Mouse (Mus musculus) forebrain, embryonic 10.5 days (tissue): ENCODE measurements at regions not wholly inside any gene's neighbourhood (a gene's known extent, or its start where the extent isn't known, plus 50 kb on each side); places are given as distances from the start of the nearest gene placed in this dataset.

Experiments used
- DNase-seq: peaks from one replicate; pipeline ENCODE4 v3.0.0-alpha.2; 2017; ENCODE audit warnings: low spot score; ENCODE audit errors: extremely low spot score
- H3K27ac ChIP-seq: fragments of 300-500 bp; sonication (generic); 2 replicates; pipeline ENCODE4 v1.5.1; 2016; ENCODE audit warnings: mild to moderate bottlenecking
- H3K27me3 ChIP-seq: fragments of 300-500 bp; sonication (generic); 2 replicates; pipeline ENCODE4 v1.6.1; 2016; ENCODE audit warnings: mild to moderate bottlenecking; ENCODE audit not compliant: poor library complexity, severe bottlenecking
- H3K36me3 ChIP-seq: fragments of 300-500 bp; sonication (generic); replicated peaks from 2 replicates; pipeline ENCODE4 v1.6.1; 2016; ENCODE audit warnings: mild to moderate bottlenecking, moderate library complexity
- H3K4me1 ChIP-seq: fragments of 300-500 bp; sonication (generic); 2 replicates; pipeline ENCODE4 v1.6.1; 2016
- H3K4me3 ChIP-seq: fragments of 300-500 bp; sonication (generic); 2 replicates; pipeline ENCODE4 v1.5.1; 2016; ENCODE audit warnings: mild to moderate bottlenecking, moderate library complexity
- H3K9me3 ChIP-seq: fragments of 300-500 bp; sonication (generic); 2 replicates; pipeline ENCODE4 v1.6.1; 2016; ENCODE audit warnings: mild to moderate bottlenecking, moderate library complexity
- WGBS: fragments of 180-500 bp; shearing (Covaris S2); methylation state at CpG from one replicate; pipeline ENCODE4 v1.1.7; 2016; 5-methylcytosine and 5-hydroxymethylcytosine counted together

DNA sequence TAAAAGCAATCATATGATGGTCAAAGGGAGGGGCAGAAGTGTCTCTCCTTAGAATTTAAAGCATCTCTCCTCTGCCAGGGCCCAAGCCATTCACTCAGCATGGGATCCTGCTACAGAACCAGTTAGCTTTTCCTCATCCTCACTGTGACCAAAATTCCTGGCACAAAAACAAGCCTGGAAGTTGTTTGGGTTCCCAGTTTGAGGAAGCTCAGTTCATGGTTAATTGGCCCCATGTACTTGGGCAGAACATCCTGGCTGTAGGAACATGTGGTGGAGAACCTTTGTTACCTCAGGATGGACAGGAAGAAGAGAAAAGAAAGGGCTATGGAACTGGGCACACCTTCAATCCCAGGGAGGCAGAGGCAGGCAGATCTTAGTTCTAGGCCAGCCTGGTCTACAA lies 52.4 kb upstream of the Mfge8 start:
- Histone ChIP-seq H3K4me3 (no peak overlapping the region), H3K27ac (no peak overlapping the region), H3K27me3 (no peaks in the 10 kb centered on the region), H3K4me1 (no peaks in the 10 kb centered on the region), H3K9me3 (no peaks in the 10 kb centered on the region), H3K36me3 (no peaks in the 10 kb centered on the region)
- DNase-seq: no peak

DNA sequence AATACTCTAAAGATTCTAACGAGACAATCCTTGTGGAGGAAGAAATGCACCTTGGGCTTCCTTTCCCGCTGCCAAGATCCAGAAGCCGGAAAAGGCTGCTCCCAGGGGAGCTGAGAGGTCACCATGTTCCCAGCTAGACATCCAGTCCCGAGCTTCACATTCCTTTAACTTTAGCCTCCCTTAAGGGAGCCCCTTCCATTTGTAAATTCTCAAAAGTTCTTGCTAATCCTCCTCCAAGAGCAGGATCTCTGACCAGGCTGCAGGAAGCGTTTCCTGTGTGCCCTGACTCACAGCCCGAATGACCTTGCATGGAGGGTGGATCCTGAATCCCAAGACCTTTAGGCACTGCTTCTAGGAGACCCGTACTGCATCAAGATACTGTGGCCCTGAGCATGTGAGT lies 53.5 kb upstream of the Mfge8 start:
- H3K27ac ChIP-seq: no peak overlapping the region
- no peak overlapping the region for H3K4me3 ChIP-seq
- H3K36me3 ChIP-seq: no peaks in the 10 kb centered on the region
- H3K9me3 ChIP-seq: no peaks in the 10 kb centered on the region
- no peaks in the 10 kb centered on the region for H3K27me3 ChIP-seq
- peaks cover 4% of the 10 kb centered on the region; the same call in 1 of the 2 replicates for H3K4me1 ChIP-seq
- no peak for DNase-seq
- WGBS: 78% methylated on average over 7 of the region's 7 CpGs

DNA sequence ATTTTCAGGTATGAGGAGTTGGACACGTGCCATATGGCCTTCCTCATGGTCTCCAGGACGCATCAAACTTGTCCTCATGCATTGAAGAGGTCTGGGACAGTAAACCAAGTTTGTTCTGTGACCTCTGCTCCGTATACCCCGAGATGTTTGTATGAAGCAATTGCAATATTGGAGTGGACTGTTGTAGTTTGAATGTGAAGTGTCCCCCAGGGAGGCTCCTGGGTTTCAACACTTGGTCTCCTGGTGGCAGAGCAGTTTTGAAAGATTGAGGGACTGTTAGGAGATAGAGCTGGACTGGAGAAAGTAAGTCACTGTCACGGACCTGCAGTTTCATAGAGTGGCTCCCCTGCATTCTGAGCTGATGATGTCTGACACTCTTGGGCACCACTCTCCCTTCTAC lies 54.6 kb upstream of the Mfge8 start:
- H3K9me3 ChIP-seq: no peaks in the 10 kb centered on the region

DNA sequence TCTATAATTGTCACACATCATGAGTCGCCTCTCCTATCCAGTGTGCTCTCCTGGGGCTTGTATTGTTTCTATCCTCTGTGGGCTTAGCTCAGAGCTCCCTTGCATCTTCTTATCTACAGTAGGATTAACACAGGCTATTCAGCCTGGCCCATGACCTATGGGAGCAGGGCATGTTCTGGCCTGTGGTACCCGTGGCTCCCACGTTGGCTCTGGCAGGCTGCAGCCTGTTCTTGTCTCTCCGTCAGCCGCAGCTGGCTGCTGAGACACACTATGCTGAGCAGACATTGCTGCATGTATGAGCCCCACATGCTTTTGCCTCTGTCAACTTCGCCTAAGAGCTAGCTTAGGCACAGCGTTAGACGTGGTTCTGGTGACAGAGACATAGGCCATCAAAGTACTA lies 58.3 kb upstream of the Mfge8 start:
- 61% methylated on average over 8 of the region's 8 CpGs for WGBS
- H3K36me3 ChIP-seq: no peaks in the 10 kb centered on the region
- H3K27me3 ChIP-seq: no peaks in the 10 kb centered on the region
- DNase-seq: no peak
- no peaks in the 10 kb centered on the region for H3K9me3 ChIP-seq
- peaks cover 15% of the 10 kb centered on the region for H3K4me1 ChIP-seq
- H3K4me3 ChIP-seq: no peak overlapping the region
- 0 out of 2 replicates have a peak overlapping the region, but pooled peaks have one; percentile 2 for H3K27ac ChIP-seq

More for the DNA sequence above, 54.6 kb upstream of the Mfge8 start:
- no peak overlapping the region for H3K4me3 ChIP-seq
- WGBS: 88% methylated on average over 5 of the region's 5 CpGs
- H3K4me1 ChIP-seq: peaks cover 4% of the 10 kb centered on the region; the same call in 1 of the 2 replicates
- no peak overlapping the region for H3K27ac ChIP-seq
- no peaks in the 10 kb centered on the region for H3K27me3 ChIP-seq
- H3K36me3 ChIP-seq: no peaks in the 10 kb centered on the region
- DNase-seq: no peak

DNA sequence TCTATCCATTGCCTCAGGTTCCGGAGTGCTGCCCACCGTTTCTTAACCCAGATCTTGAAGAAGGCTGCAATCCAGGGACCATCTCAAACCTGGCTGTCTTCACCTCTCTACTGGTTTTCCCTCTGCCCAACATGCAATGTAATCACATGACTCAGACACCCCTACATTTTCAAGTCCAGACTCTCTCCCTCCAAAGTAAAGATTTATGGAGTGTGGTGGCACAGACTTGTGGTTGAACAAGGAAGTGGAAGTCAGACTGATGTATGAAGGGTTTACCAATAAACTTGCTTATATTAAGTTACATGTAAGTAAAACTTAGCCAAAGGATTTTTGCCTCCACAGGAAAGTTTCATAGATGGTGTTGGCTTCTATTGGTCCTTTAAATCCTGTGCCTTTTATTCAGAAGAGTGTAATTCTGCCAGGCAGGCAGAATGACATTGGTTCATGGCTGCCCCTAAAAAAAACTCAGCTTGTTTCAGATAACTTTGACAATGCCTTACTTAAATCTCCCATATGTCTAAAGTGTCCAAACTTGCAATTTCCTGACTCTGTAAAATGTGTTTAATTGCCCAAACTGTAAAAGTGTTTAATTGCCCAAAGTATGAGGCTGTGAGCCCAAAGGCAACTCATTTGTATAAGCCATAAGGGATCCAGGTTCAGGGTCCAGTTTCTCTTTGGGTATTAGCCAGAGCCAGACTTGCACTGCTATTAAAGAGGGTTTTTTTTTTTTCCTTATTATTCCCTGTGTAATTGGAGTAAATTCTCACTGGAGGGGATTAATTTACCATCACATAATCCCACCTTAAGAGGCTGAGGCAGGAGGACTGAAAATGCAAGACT lies 61.7 kb upstream of the Mfge8 start:
- H3K4me3 ChIP-seq: no peak overlapping the region
- DNase-seq: no peak
- WGBS: 98% methylated on average over 2 of the region's 2 CpGs
- peaks cover 15% of the 10 kb centered on the region for H3K4me1 ChIP-seq
- no peaks in the 10 kb centered on the region for H3K9me3 ChIP-seq
- no peak overlapping the region for H3K27ac ChIP-seq
- no peaks in the 10 kb centered on the region for H3K36me3 ChIP-seq
- H3K27me3 ChIP-seq: no peaks in the 10 kb centered on the region

DNA sequence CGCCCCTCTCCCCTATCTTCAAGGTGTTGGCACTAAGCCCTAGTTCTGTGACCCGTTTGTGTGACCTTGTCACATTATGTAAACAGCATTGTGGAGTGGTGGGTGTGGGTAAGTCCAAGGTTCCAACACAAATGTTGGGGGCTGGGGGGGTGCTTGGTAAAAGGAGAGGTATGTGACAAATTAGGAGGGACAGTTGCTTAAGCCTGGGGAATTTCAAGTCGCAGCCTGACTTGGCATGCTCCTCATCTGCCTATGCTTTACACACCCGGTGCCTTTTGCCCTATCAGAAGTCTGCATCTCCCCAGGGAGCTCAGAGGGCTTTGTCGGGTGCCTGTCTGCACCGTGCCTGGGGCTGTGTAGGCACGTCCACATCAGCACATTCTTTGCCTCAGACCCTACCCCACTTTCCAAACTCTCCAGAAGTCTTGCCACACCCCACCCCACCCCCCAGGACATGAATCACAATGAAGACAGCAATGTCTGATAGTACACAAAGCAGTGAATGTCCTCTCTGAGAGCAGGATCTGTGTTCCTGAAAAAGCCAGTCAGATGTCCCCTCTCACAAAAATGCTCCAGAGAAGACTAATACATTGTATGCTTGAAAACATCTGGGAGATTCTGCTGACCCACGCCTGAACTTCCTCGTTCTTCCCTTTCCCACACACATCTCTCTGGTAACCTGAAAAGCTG lies 61.6 kb upstream of the Abhd2 start:
- Histone ChIP-seq H3K4me3 (no peak overlapping the region), H3K36me3 (no peaks in the 10 kb centered on the region), H3K9me3 (peaks cover 3% of the 10 kb centered on the region; the same call in 1 of the 2 replicates), H3K4me1 (peaks cover 15% of the 10 kb centered on the region), H3K27me3 (no peaks in the 10 kb centered on the region), H3K27ac (no peak overlapping the region)
- WGBS: 34% methylated on average over 9 of the region's 9 CpGs
- DNase-seq: no peak

DNA sequence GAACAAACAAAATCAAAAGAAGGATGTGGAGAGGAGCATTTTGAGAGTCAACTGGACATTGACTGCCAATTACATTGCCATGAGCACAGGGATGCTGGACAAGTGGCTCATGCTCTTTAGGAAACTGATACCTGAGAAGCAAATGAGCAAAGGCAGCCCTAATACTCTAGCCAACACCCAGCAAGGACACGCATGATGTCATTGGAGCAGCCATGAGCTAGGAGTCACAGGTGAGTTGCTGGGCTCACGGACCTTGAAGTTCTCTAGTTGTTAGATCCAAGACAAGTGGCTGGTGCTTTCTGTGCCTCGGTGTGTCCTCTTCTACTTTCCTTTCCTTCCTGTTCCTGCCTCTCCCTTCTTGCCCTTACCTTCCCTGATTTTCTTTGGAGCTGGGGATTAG lies 60.8 kb upstream of the Abhd2 start:
- WGBS: 88% methylated on average over 3 of the region's 3 CpGs
- no peak overlapping the region for H3K27ac ChIP-seq
- no peak for DNase-seq

DNA sequence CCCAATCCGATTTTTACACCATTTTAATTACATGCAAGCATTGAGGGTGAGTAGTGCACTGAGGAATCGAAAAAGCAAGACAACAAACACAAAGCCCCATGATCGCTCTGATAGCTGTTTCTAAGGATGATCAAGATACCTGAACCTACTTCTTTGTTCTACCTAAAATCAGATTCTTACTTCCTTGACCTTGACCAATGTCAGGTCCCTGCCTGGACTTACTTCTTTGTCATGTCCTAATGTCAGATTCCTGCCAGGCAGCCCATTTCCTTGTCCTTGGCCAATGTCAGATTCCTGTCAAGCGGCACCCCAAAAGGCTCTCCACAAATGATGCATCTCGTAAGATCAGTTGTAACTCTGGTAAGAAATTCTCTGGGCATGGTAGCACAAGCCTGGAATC lies 58.0 kb upstream of the Abhd2 start:
- WGBS: 88% methylated on average over 5 of the region's 5 CpGs
- no peak overlapping the region for H3K27ac ChIP-seq
- no peak for DNase-seq
- H3K4me1 ChIP-seq: peaks cover 11% of the 10 kb centered on the region
- no peak overlapping the region for H3K4me3 ChIP-seq
- no peaks in the 10 kb centered on the region for H3K36me3 ChIP-seq
- H3K9me3 ChIP-seq: peaks cover 9% of the 10 kb centered on the region; the same call in 1 of the 2 replicates
- H3K27me3 ChIP-seq: no peaks in the 10 kb centered on the region

More for the DNA sequence above, 60.8 kb upstream of the Abhd2 start:
- H3K36me3 ChIP-seq: no peaks in the 10 kb centered on the region
- H3K4me1 ChIP-seq: peaks cover 12% of the 10 kb centered on the region
- no peak overlapping the region for H3K4me3 ChIP-seq
- no peaks in the 10 kb centered on the region for H3K27me3 ChIP-seq
- peaks cover 9% of the 10 kb centered on the region; the same call in 1 of the 2 replicates for H3K9me3 ChIP-seq

DNA sequence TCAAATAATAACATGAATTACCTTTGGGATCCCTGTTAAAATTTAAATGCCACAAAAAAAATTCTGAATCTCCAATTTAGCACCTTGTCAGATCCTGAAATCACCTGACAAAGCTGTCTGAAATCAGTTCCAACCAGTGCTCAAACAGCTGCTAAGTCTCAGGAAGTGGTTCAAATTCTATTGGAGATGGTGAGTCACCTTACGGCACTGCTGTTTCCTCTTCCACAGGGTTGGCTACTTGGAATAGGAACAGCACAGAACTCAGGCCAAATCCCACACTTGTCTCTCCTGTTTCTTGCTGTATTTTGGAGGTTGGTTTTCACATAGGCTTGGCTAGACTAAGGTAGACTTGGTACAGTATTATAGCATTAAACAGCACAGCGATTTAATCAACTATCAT lies 55.8 kb upstream of the Abhd2 start:
- H3K36me3 ChIP-seq: no peaks in the 10 kb centered on the region
- H3K4me1 ChIP-seq: no peaks in the 10 kb centered on the region
- H3K4me3 ChIP-seq: no peak overlapping the region
- no peak for DNase-seq
- peaks cover 9% of the 10 kb centered on the region; the same call in 1 of the 2 replicates for H3K9me3 ChIP-seq
- H3K27me3 ChIP-seq: no peaks in the 10 kb centered on the region
- no peak overlapping the region for H3K27ac ChIP-seq
- 95% methylated on average over 2 of the region's 2 CpGs for WGBS

DNA sequence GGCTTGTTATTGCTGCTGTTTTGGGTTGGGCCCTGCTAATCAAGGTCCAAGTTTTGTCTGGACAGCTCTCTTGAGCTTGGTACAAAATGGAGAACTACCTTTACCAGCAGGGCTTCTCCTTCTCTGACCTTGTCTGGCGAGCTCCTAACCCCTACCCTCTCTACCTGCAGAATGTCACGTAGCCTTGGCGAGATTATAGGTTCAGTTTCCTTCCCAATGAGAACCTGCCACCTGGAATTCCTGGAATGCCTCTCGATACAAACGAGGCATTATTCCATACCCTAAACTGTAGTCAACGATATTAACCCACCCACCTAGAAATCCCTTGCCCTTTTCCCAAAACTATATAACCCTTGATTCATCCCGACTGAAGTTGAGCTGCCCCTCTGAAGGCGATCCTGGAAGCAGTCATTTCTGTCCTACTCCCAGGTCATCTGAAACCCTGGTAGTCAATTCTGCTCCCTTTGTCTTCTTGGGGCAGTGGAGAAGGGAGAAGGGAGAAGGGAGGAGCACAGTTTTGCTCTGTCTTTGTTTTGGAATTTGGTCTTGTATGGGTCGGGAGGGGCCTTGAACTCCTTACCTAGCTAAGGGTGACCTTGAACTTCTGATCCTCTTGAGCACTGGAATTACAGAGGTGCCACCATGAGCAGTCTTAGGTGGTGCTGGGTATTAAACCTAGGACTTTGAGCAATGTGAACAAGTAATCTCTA lies 50.2 kb upstream of the Abhd2 start:
- H3K4me1 ChIP-seq: no peaks in the 10 kb centered on the region
- H3K4me3 ChIP-seq: no peak overlapping the region
- DNase-seq: no peak
- no peaks in the 10 kb centered on the region for H3K27me3 ChIP-seq
- no peaks in the 10 kb centered on the region for H3K36me3 ChIP-seq
- H3K27ac ChIP-seq: no peak overlapping the region
- no peaks in the 10 kb centered on the region for H3K9me3 ChIP-seq
- WGBS: 85% methylated on average over 9 of the region's 9 CpGs
